Mouse (Mus musculus) thymus, adult 2 months (tissue): ENCODE measurements at regions not wholly inside any gene's neighbourhood (a gene's known extent, or its start where the extent isn't known, plus 50 kb on each side); places are given as distances from the start of the nearest gene placed in this dataset.

Experiments used
- DNase-seq: peaks from one replicate; pipeline ENCODE4 v3.0.0; 2021
- H3K27ac ChIP-seq: fragments of 200-500 bp; 2 replicates; pipeline ENCODE4 v1.5.1; 2012; ENCODE audit warnings: low read length, control low read depth; ENCODE audit not compliant: control insufficient read depth, insufficient read depth
- H3K27me3 ChIP-seq: fragments of 200-500 bp; 2 replicates; pipeline ENCODE4 v1.6.1; 2012; ENCODE audit warnings: mild to moderate bottlenecking, low read length, moderate library complexity, mixed read lengths; ENCODE audit not compliant: control insufficient read depth, insufficient read depth
- H3K36me3 ChIP-seq: fragments of 200-500 bp; 2 replicates; pipeline ENCODE4 v1.6.1; 2012; ENCODE audit warnings: mild to moderate bottlenecking, low read length, moderate library complexity; ENCODE audit not compliant: control insufficient read depth, insufficient read depth
- H3K4me1 ChIP-seq: fragments of 200-500 bp; replicated peaks from 2 replicates; pipeline ENCODE4 v1.6.1; 2012; ENCODE audit warnings: low read length; ENCODE audit not compliant: control insufficient read depth, insufficient read depth
- H3K4me3 ChIP-seq: fragments of 200-500 bp; 2 replicates; pipeline ENCODE4 v1.5.1; 2012; ENCODE audit warnings: mild to moderate bottlenecking, low read length, control low read depth, moderate library complexity; ENCODE audit not compliant: control insufficient read depth, insufficient read depth
- CTCF ChIP-seq: fragments of 200-500 bp; IDR thresholded peaks from 2 replicates; pipeline ENCODE4 v1.5.1; 2012; ENCODE audit warnings: mild to moderate bottlenecking, control low read depth, low read length, moderate library complexity, borderline replicate concordance; ENCODE audit not compliant: control insufficient read depth, poor library complexity, insufficient read depth; ENCODE audit errors: extremely low read depth
- POLR2A ChIP-seq: fragments of 200-500 bp; IDR thresholded peaks from 2 replicates; pipeline ENCODE4 v1.6.1; 2012; ENCODE audit warnings: mild to moderate bottlenecking, low read length, control low read depth, moderate library complexity; ENCODE audit not compliant: control insufficient read depth, poor library complexity, insufficient read depth; ENCODE audit errors: extremely low read depth
- WGBS: fragments of 180-500 bp; shearing (Covaris S2); methylation state at CpG from one replicate; pipeline ENCODE4 v1.1.7; 2018; 5-methylcytosine and 5-hydroxymethylcytosine counted together

GRCm38 (mm10) chr2:45439146-45439545 lies 322.0 kb upstream of the Zeb2 start:
- no peak overlapping the region for H3K27ac ChIP-seq
- H3K4me1 ChIP-seq, result no peaks in the 10 kb centered on the region

GRCm38 (mm10) chr2:45438739-45439138 lies 321.5 kb upstream of the Zeb2 start:
- Histone ChIP-seq H3K4me3 (no peak overlapping the region), H3K36me3 (no peaks in the 10 kb centered on the region), H3K27me3 (no peaks in the 10 kb centered on the region), H3K27ac (no peak overlapping the region), H3K4me1 (no peaks in the 10 kb centered on the region)
- WGBS, result 95% methylated on average over 9 of the region's 9 CpGs
- no peak for DNase-seq
- no peak for TF ChIP-seq CTCF
- no peak for TF ChIP-seq POLR2A

More at GRCm38 (mm10) chr2:45439146-45439545, 322.0 kb upstream of the Zeb2 start:
- Histone ChIP-seq H3K27me3 (no peaks in the 10 kb centered on the region), H3K4me3 (no peak overlapping the region), H3K36me3 (no peaks in the 10 kb centered on the region)
- DNase-seq, result no peak
- WGBS, result 90% methylated on average over 4 of the region's 4 CpGs
- TF ChIP-seq POLR2A (no peak), CTCF (no peak)

- no peak for DNase-seq
- Histone ChIP-seq H3K27me3 (no peaks in the 10 kb centered on the region), H3K27ac (no peak overlapping the region), H3K4me1 (no peaks in the 10 kb centered on the region), H3K36me3 (no peaks in the 10 kb centered on the region), H3K4me3 (no peak overlapping the region)
- WGBS, result 94% methylated on average over 6 of the region's 6 CpGs
- TF ChIP-seq CTCF (no peak), POLR2A (no peak)
Observed at GRCm38 (mm10) chr2:45435261-45435980, 318.2 kb upstream of the Zeb2 start.

- TF ChIP-seq CTCF (no peak), POLR2A (no peak)
- Histone ChIP-seq H3K27ac (no peak overlapping the region), H3K27me3 (no peaks in the 10 kb centered on the region), H3K36me3 (no peaks in the 10 kb centered on the region), H3K4me1 (no peaks in the 10 kb centered on the region), H3K4me3 (no peak overlapping the region)
- 96% methylated on average over 5 of the region's 5 CpGs for WGBS
- DNase-seq, result no peak
Observed at GRCm38 (mm10) chr2:45434789-45435188, 317.6 kb upstream of the Zeb2 start.

GRCm38 (mm10) chr2:45434169-45434568 lies 317.0 kb upstream of the Zeb2 start:
- no peaks in the 10 kb centered on the region for H3K36me3 ChIP-seq
- 90% methylated on average over 1 of the region's 1 CpGs for WGBS
- DNase-seq, result no peak
- TF ChIP-seq CTCF (no peak), POLR2A (no peak)
- H3K27me3 ChIP-seq, result no peaks in the 10 kb centered on the region
- H3K4me1 ChIP-seq, result no peaks in the 10 kb centered on the region
- no peak overlapping the region for H3K27ac ChIP-seq
- no peak overlapping the region for H3K4me3 ChIP-seq

- Histone ChIP-seq H3K4me1 (no peaks in the 10 kb centered on the region), H3K36me3 (no peaks in the 10 kb centered on the region), H3K4me3 (no peak overlapping the region), H3K27ac (no peak overlapping the region), H3K27me3 (no peaks in the 10 kb centered on the region)
- WGBS, result 95% methylated on average over 4 of the region's 4 CpGs
- TF ChIP-seq CTCF (no peak), POLR2A (no peak)
- no peak for DNase-seq
Observed at GRCm38 (mm10) chr2:45431366-45431765, 314.2 kb upstream of the Zeb2 start.

GRCm38 (mm10) chr2:45421774-45422173 lies 304.6 kb upstream of the Zeb2 start:
- no peak for TF ChIP-seq CTCF
- Histone ChIP-seq H3K4me3 (no peak overlapping the region), H3K4me1 (no peaks in the 10 kb centered on the region), H3K36me3 (no peaks in the 10 kb centered on the region), H3K27me3 (no peaks in the 10 kb centered on the region), H3K27ac (no peak overlapping the region)
- DNase-seq, result no peak
- 99% methylated on average over 1 of the region's 1 CpGs for WGBS
